Mouse (Mus musculus) CH12.LX (cell line): ENCODE data around the gene Tlr9. TPM values are rescaled to one million over a fixed set of nuclear protein-coding genes. Genes with fewer than 3 reads are reported as not detected.

ENCODE experiments used
- DNase-seq: peaks from one replicate; pipeline ENCODE4 v3.0.0-alpha.2; 2013; ENCODE audit errors: extremely low read depth
- H3K27ac ChIP-seq: 2 replicates; pipeline ENCODE4 v1.5.1; 2012; ENCODE audit warnings: low read depth, mild to moderate bottlenecking, control low read depth, moderate library complexity; ENCODE audit not compliant: insufficient read depth
- H3K27me3 ChIP-seq: replicated peaks from 2 replicates; pipeline ENCODE3; 2012; ENCODE audit warnings: inconsistent platforms
- H3K36me3 ChIP-seq, 2 experiments: replicated peaks in 1 of 2; 2 replicates each; pipeline versions ENCODE3 to v1.6.1; 2012; ENCODE audit warnings: inconsistent platforms in 1 of 2, low read length in 1 of 2, mild to moderate bottlenecking in 1 of 2, mixed read lengths in 1 of 2, moderate library complexity in 1 of 2; ENCODE audit not compliant: control insufficient read depth in 1 of 2, insufficient read depth in 1 of 2
- H3K4me1 ChIP-seq, 2 experiments: 2 replicates each; pipeline ENCODE4 v1.6.1; 2012; ENCODE audit warnings: inconsistent platforms in 1 of 2, moderate library complexity in 1 of 2; ENCODE audit not compliant: insufficient read depth in 2 of 2, control insufficient read depth in 1 of 2
- H3K4me2 ChIP-seq: 2 replicates; pipeline ENCODE4 v1.6.1; 2012; ENCODE audit warnings: low read depth, mild to moderate bottlenecking, control low read depth; ENCODE audit not compliant: poor library complexity, insufficient read depth, severe bottlenecking
- H3K4me3 ChIP-seq, 3 experiments: fragments of 150-350 bp in 1 of 3; sonication (generic) in 1 of 3; replicated peaks in 1 of 3; 2 replicates each; pipeline versions ENCODE3 to v1.5.1; 2011 to 2012; ENCODE audit warnings: low read depth in 2 of 3, low read length in 2 of 3, mild to moderate bottlenecking in 2 of 3, moderate library complexity in 2 of 3, control low read depth in 1 of 3, improper control_type of control experiment in 1 of 3, inconsistent platforms in 1 of 3, mixed read lengths in 1 of 3; ENCODE audit not compliant: poor library complexity in 1 of 3
- H3K79me2 ChIP-seq: replicated peaks from 2 replicates; pipeline ENCODE4 v1.6.1; 2012; ENCODE audit warnings: mild to moderate bottlenecking, moderate library complexity; ENCODE audit not compliant: control insufficient read depth, poor library complexity, insufficient read depth, severe bottlenecking; ENCODE audit errors: extremely low read depth
- H3K9ac ChIP-seq: 2 replicates; pipeline ENCODE4 v1.6.1; 2012; ENCODE audit warnings: low read depth, mild to moderate bottlenecking, control low read depth, moderate library complexity; ENCODE audit not compliant: insufficient read depth
- H3K9me3 ChIP-seq: replicated peaks from 2 replicates; pipeline ENCODE3; 2012; ENCODE audit warnings: low read length, inconsistent platforms, mixed read lengths
- CHD1 ChIP-seq: IDR thresholded peaks from 2 replicates; pipeline ENCODE4 v1.6.1; 2012; ENCODE audit warnings: low read depth, low read length, improper control_type of control experiment, inconsistent platforms
- CTCF ChIP-seq, 2 experiments: IDR thresholded peaks in 1 of 2; conservative IDR thresholded peaks in 1 of 2; 2 replicates each; pipeline ENCODE4 v1.5.1; 2011 to 2012; ENCODE audit warnings: low read depth in 2 of 2, low read length in 2 of 2, improper control_type of control experiment in 1 of 2, inconsistent platforms in 1 of 2, mild to moderate bottlenecking in 1 of 2, moderate library complexity in 1 of 2
- E2F4 ChIP-seq: IDR thresholded peaks from 2 replicates; pipeline ENCODE4 v1.6.1; 2011; ENCODE audit warnings: low read depth, low read length, improper control_type of control experiment; ENCODE audit not compliant: insufficient replicate concordance
- ELF1 ChIP-seq: IDR thresholded peaks from 2 replicates; pipeline ENCODE4 v1.6.1; 2014; ENCODE audit warnings: low read depth, mild to moderate bottlenecking, inconsistent platforms, low read length, improper control_type of control experiment
- EP300 ChIP-seq: IDR thresholded peaks from 2 replicates; pipeline ENCODE4 v1.6.1; 2011; ENCODE audit warnings: low read length, improper control_type of control experiment
- ETS1 ChIP-seq: conservative IDR thresholded peaks from 2 replicates; pipeline ENCODE4 v1.6.1; 2012; ENCODE audit warnings: low read depth, mild to moderate bottlenecking, inconsistent platforms, low read length, improper control_type of control experiment, moderate library complexity
- GABPA ChIP-seq: IDR thresholded peaks from 2 replicates; pipeline ENCODE4 v1.6.1; 2012; ENCODE audit warnings: low read depth, low read length, improper control_type of control experiment, inconsistent platforms; ENCODE audit not compliant: insufficient replicate concordance
- HCFC1 ChIP-seq: IDR thresholded peaks from 2 replicates; pipeline ENCODE4 v1.6.1; 2012; ENCODE audit warnings: low read depth, mild to moderate bottlenecking, inconsistent platforms, low read length, improper control_type of control experiment
- KAT2A ChIP-seq: IDR thresholded peaks from 2 replicates; pipeline ENCODE4 v1.6.1; 2012; ENCODE audit warnings: low read length, improper control_type of control experiment, inconsistent platforms; ENCODE audit not compliant: insufficient replicate concordance
- MAX ChIP-seq: IDR thresholded peaks from 2 replicates; pipeline ENCODE4 v1.6.1; 2011; ENCODE audit warnings: low read length, improper control_type of control experiment
- MXI1 ChIP-seq: IDR thresholded peaks from 2 replicates; pipeline ENCODE4 v1.6.1; 2011; ENCODE audit warnings: mild to moderate bottlenecking, low read depth, low read length, improper control_type of control experiment
- NRF1 ChIP-seq: IDR thresholded peaks from 2 replicates; pipeline ENCODE4 v1.6.1; 2014; ENCODE audit warnings: low read depth, mild to moderate bottlenecking, inconsistent platforms, low read length, improper control_type of control experiment, moderate library complexity
- PAX5 ChIP-seq: IDR thresholded peaks from 2 replicates; pipeline ENCODE4 v1.6.1; 2012; ENCODE audit warnings: low read length, inconsistent platforms, mixed read lengths
- POLR2AphosphoS2 ChIP-seq: IDR thresholded peaks from 2 replicates; pipeline ENCODE4 v1.6.1; 2011; ENCODE audit warnings: low read depth, low read length, improper control_type of control experiment
- TBP ChIP-seq: conservative IDR thresholded peaks from 2 replicates; pipeline ENCODE4 v1.6.1; 2011; ENCODE audit warnings: low read depth, low read length, improper control_type of control experiment
- ZC3H11A ChIP-seq: IDR thresholded peaks from 2 replicates; pipeline ENCODE4 v1.6.1; 2012; ENCODE audit warnings: low read depth, mild to moderate bottlenecking, inconsistent platforms, low read length, improper control_type of control experiment
- ZKSCAN1 ChIP-seq: IDR thresholded peaks from 2 replicates; pipeline ENCODE4 v1.6.1; 2012; ENCODE audit warnings: low read depth, inconsistent platforms, low read length, improper control_type of control experiment, borderline replicate concordance
- ZMIZ1 ChIP-seq: IDR thresholded peaks from 2 replicates; pipeline ENCODE4 v1.6.1; 2012; ENCODE audit warnings: low read depth, mild to moderate bottlenecking, inconsistent platforms, low read length, improper control_type of control experiment
- dilution Hi-C: fragments of 300-500 bp; cut with MboI; formaldehyde crosslinking; loops from 2 replicates; pipeline ENCODE4 v1.14.3; 2020; ENCODE audit warnings: low sequenced_read_pairs; ENCODE audit not compliant: extremely low pct_unique_long_range_greater_than_20kb, extremely low pct_ligation_motif_present
- in situ Hi-C: fragments of 300-500 bp; cut with MboI; formaldehyde crosslinking; loops from 3 replicates; pipeline ENCODE4 v1.14.3; 2019; ENCODE audit warnings: low sequenced_read_pairs, low pct_ligation_motif_present, low pct_unique_long_range_greater_than_20kb, mixed read lengths
- polyA plus RNA-seq: library from polyadenylated mRNA; unstranded; fragments of >175 nt; gene quantifications from 2 replicates; pipeline ENCODE4 v1.2.1, GENCODE M21; 2012; ENCODE audit warnings: low read depth; ENCODE audit not compliant: insufficient read length
- total RNA-seq, 2 experiments: library from RNA; depleted of rRNA; stranded (reverse); fragments of 300-350 nt in 1 of 2; fragments of >200 nt in 1 of 2; gene quantifications; 2 replicates each; pipeline ENCODE4 v1.2.3; 2012 to 2014

Tlr9 gene
- total and polyA plus RNA-seq, 3 experiments: 1.0 to 12.5 (median 1.4) TPM

GRCm38 (mm10) chr9:106177799-106178198, 44.6 kb upstream of the Tlr9 start:
- Histone ChIP-seq H3K4me2 (no peak overlapping the region), H3K9me3 (no peaks in the 10 kb centered on the region), H3K4me3 (no peak overlapping the region), H3K9ac (no peak overlapping the region), H3K27ac (no peak overlapping the region), H3K79me2 (peaks cover 71% of the 10 kb centered on the region), H3K27me3 (no peaks in the 10 kb centered on the region), H3K4me1 (peaks cover 6 to 31% of the 10 kb centered on the region in 2 experiments; a peak in 3 of 4 replicates), H3K36me3 (peaks cover 50 to 78% of the 10 kb centered on the region in 2 experiments)
- in situ Hi-C loops: no loop called here
- TF ChIP-seq MXI1 (no peak), CTCF (conservative IDR thresholded peaks at IDR 0.05 in 1 of 2, IDR thresholded peaks at IDR 0.05 in 1 of 2; ENCODE audit: low read depth in 2 of 2, low read length in 2 of 2) (no peak), CHD1 (no peak), ZMIZ1 (no peak), TBP (no peak), NRF1 (no peak), PAX5 (no peak), KAT2A (no peak), MAX (no peak), ZKSCAN1 (no peak), POLR2AphosphoS2 (no peak), ELF1 (no peak), ETS1 (no peak)
- dilution Hi-C loops: no loop called here
- DNase-seq: no peak

DNA sequence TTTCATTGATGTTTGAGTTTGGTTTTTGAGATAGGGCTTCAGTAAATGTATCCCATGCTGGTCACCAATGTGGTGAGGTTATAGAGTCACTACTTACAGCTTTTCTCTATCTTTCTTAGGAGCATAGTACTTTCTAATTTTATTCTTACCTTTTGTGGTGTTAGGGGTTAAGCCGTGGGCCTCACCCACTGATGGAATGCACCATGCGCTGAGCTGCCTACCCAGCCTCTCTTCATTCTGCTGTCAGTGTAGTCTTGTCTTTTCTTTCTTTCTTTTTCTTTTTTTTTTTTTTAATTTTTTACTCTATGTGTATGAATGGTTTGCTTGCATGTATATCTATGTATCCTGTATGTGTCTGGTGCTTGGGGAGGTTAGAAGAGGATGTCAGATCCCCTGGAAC, 42.9 kb upstream of the Tlr9 start:
- dilution Hi-C loops (no loop called here), in situ Hi-C loops (no loop called here)
- Histone ChIP-seq H3K27ac (no peak overlapping the region), H3K4me2 (no peak overlapping the region), H3K27me3 (no peaks in the 10 kb centered on the region), H3K79me2 (peaks cover 62% of the 10 kb centered on the region), H3K4me3 (no peak overlapping the region), H3K36me3 (peaks cover 66 to 92% of the 10 kb centered on the region in 2 experiments), H3K9me3 (no peaks in the 10 kb centered on the region), H3K9ac (no peak overlapping the region), H3K4me1 (peaks cover 3 to 21% of the 10 kb centered on the region in 2 experiments; a peak in 2 of 4 replicates)
- DNase-seq: no peak
- TF ChIP-seq MAX (no peak), ZKSCAN1 (no peak), HCFC1 (no peak), ZC3H11A (no peak), EP300 (no peak), E2F4 (no peak), GABPA (no peak)
- TF ChIP-seq, all 38 proteins: peak for 0
